Mouse (Mus musculus) liver (tissue): ENCODE measurements around the gene Acsl6.
"Not testable (repeated sequence)": the region's sequence is repeated elsewhere in the genome, so short reads cannot be mapped to it uniquely, and the experiment has no call there.

ENCODE experiments used
- DNase-seq: peaks from one replicate; pipeline ENCODE4 v3.0.0-alpha.2; 2020; ENCODE audit warnings: mixed read lengths

Gene Acsl6

GRCm38 (mm10) chr11:54396686-54397085, 93.1 kb downstream of the Acsl6 start:
- no peak for DNase-seq

GRCm38 (mm10) chr11:54398058-54398457, 94.5 kb downstream of the Acsl6 start:
- no peak for DNase-seq

GRCm38 (mm10) chr11:54400803-54401202, 97.2 kb downstream of the Acsl6 start:
- not testable (repeated sequence) for DNase-seq

GRCm38 (mm10) chr11:54404885-54405284, 101.3 kb downstream of the Acsl6 start:
- DNase-seq: no peak

GRCm38 (mm10) chr11:54406930-54407546, 103.4 kb downstream of the Acsl6 start:
- DNase-seq: no peak

- DNase-seq: no peak
Observed at GRCm38 (mm10) chr11:54410612-54411011, 107.0 kb downstream of the Acsl6 start.

- peak; percentile 29 for DNase-seq
Observed at GRCm38 (mm10) chr11:54413017-54413416, 109.4 kb downstream of the Acsl6 start.
